Mouse (Mus musculus): ENCODE measurements at regions not wholly inside any gene's neighbourhood (a gene's known extent, or its start where the extent isn't known, plus 50 kb on each side); places are given as distances from the start of the nearest gene placed in this dataset.

DNA sequence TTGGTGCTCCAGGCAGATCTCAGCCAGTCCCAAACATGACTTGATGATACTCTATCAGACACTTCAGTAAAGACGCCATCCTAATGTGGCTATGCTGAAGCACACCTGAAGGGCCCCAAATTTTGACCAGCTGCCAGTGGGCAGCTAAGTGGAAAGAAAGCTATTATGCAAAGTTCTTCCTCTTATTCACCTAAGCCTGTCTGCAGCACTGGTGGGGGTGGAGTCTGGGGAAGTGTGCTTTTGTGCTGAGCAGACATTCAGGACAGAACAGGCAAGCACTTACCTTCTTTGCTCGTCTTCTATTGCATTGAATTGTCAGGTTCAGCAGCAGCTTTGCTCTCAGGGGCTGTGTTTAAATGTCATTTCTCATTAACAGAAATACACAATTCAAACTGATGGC is 200.7 kb downstream of the Pla2g4a start:
- no peak overlapping the region for H3K9ac ChIP-seq
- WGBS: 64% methylated on average over 2 of the region's 2 CpGs

DNA sequence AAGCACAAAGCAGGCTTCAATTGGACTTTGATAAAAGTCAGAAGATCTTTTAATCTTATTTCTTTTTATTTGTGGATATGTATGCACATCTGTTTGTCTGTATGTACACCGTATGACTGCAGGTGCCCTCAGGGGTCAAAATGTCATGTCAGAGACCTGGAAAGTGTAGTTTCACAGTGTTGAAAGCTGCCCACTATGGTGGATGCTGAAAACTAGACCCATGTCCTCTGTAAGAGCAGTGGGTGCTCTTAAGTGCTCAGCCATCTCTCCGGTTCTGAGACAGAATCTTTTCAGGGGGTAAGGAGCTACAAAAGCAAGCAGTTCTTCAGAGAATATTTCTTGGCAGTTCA is 202.3 kb downstream of the Pla2g4a start:
- H3K4me2 ChIP-seq (replicated peaks): no peak overlapping the region
- 81% methylated on average over 2 of the region's 2 CpGs for WGBS
- no peak overlapping the region for H3K9ac ChIP-seq
- H3K4me1 ChIP-seq: no peaks in the 10 kb centered on the region
- no peaks in the 10 kb centered on the region for H3K36me3 ChIP-seq
- H3K27me3 ChIP-seq (replicated peaks): no peaks in the 10 kb centered on the region
- H3K9me3 ChIP-seq: no peaks in the 10 kb centered on the region
- H3K4me3 ChIP-seq: no peak overlapping the region
- H3K27ac ChIP-seq: no peak overlapping the region
- ATAC-seq (ENCODE audit: low FRiP score, low read depth): 0 out of 2 replicates have a peak, but pooled peaks have one; percentile 29

More for the DNA sequence above, 200.7 kb downstream of the Pla2g4a start:
- Histone ChIP-seq H3K4me3 (no peak overlapping the region), H3K27me3 (replicated peaks) (no peaks in the 10 kb centered on the region), H3K36me3 (no peaks in the 10 kb centered on the region), H3K27ac (no peak overlapping the region), H3K9me3 (no peaks in the 10 kb centered on the region), H3K4me1 (no peaks in the 10 kb centered on the region), H3K4me2 (replicated peaks) (no peak overlapping the region)
- ATAC-seq (ENCODE audit: low FRiP score, low read depth): no peak

DNA sequence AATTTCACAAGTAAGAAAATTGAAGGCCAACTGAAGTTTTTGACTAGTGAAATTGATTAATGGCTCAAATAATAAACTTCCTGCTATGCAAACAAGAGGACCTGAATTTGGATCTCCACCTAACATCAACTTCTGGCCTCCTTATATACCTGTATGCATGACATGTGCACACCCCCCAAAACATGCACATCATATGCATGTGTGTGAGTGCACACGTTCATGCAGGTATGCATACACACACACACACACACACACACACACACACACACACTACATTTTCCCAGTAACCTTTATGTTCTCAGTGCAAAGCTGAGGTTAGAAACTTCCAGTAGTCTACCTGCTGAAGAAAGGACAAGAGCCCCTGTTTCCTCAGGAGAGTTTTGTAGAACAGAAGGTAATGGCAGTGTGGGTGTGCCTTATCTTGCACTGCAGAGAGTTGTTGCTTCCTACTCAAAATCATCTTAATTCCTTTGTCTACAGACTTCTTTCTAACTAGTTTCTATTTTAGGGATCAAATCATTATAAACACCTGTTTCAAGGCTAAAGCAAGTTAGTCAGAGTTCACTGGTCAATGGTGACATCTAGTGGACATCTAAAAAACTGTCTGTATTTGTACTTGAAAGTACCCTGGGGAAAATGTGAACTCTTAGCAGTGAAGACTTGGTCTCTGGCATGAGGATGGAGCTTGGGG is 202.9 kb downstream of the Pla2g4a start:
- Histone ChIP-seq H3K27me3 (replicated peaks) (no peaks in the 10 kb centered on the region), H3K4me2 (replicated peaks) (no peak overlapping the region), H3K27ac (no peak overlapping the region), H3K4me1 (no peaks in the 10 kb centered on the region), H3K9ac (no peak overlapping the region), H3K4me3 (no peak overlapping the region), H3K9me3 (no peaks in the 10 kb centered on the region), H3K36me3 (no peaks in the 10 kb centered on the region)
- ATAC-seq (ENCODE audit: low FRiP score, low read depth): 0 out of 2 replicates have a peak, but pooled peaks have one; percentile 70
- WGBS: 81% methylated on average over 1 of the region's 1 CpGs

DNA sequence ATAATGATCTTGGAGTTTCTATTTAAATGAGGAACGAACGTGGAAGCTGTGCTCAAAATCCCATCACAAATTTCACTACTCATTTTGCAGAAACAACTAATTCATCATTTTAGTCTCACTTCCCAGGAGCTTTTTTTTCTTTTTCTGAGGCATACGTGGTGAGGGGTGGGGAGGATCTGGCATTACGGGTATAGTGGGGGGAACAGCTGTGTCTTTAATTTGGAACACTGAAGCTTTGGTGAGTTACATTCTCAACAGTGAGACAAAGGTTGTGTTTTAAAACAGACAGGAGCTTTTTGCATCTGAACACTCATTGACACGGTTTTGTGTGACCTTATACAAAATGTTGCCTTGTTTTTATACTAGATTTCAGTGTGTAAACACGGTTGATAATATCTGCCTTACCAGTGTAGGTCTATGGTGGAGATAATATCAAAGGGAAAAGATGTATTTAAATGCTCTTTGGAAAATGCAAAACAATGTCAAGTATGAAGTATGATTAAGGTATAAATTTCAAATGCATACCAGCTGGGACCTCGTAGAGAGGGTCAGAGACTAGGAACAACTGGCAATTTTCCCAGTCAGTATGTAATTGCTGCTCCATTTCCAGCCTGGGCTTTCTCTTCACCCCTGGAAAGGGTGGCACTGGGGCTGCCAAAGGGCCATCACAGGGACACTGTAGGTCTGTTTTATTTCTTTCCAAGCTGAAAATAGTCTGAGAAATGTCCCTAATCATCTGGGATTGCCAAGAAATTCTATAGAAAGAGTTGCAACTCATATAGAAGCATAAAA is 207.6 kb downstream of the Pla2g4a start:
- 76% methylated on average over 7 of the region's 7 CpGs for WGBS
- no peak overlapping the region for H3K4me3 ChIP-seq
- no peak for ATAC-seq (ENCODE audit: low FRiP score, low read depth)
- no peak overlapping the region for H3K4me2 ChIP-seq (replicated peaks)
- H3K27ac ChIP-seq: no peak overlapping the region
- no peaks in the 10 kb centered on the region for H3K27me3 ChIP-seq (replicated peaks)
- no peaks in the 10 kb centered on the region for H3K4me1 ChIP-seq
- no peaks in the 10 kb centered on the region for H3K36me3 ChIP-seq
- no peaks in the 10 kb centered on the region for H3K9me3 ChIP-seq
- H3K9ac ChIP-seq: no peak overlapping the region

DNA sequence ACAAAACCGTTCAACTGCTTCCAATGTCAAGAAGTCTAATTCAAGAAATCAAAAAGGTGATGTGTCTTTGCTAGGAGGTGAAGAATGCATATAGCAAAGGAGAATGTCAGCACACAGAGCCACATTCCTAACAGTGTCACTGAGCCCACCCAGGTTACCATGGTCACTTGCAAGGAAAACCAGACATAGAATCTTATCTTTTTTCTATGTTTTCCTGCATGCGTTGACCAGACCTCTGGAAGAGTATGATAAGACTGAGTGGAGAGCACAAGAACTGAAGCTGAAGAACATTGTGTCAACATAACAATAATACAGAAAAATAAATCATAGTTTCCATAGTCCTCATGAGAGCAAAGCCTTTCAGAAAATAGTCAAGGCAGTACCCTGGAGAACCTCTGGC is 211.7 kb downstream of the Pla2g4a start:
- Histone ChIP-seq H3K9me3 (no peaks in the 10 kb centered on the region), H3K27me3 (replicated peaks) (no peaks in the 10 kb centered on the region), H3K36me3 (no peaks in the 10 kb centered on the region), H3K4me3 (no peak overlapping the region), H3K9ac (no peak overlapping the region), H3K4me2 (replicated peaks) (no peak overlapping the region), H3K4me1 (no peaks in the 10 kb centered on the region), H3K27ac (no peak overlapping the region)
- 86% methylated on average over 2 of the region's 2 CpGs for WGBS
- ATAC-seq (ENCODE audit: low FRiP score, low read depth): no peak

DNA sequence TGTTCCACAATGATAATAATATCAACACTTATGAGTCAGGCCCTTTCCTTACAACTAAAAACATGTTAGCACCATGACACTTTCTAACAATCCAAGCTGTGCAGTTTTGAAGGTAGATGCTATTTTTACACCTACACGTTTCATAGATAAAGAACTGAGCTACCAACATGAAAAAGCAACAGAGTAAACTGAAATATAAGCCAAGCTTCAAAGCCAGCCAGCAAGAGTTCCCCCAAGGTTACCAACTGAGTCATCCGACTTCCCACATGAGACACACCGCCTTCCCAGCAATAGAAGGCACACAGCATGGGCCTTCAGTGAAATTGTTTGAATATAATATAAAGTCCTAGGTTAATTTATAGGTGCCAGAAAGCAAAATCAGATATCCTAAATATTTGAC is 222.1 kb downstream of the Pla2g4a start:
- H3K4me3 ChIP-seq: no peak overlapping the region
- no peaks in the 10 kb centered on the region for H3K9me3 ChIP-seq
- 87% methylated on average over 3 of the region's 3 CpGs for WGBS
- no peak overlapping the region for H3K27ac ChIP-seq
- no peaks in the 10 kb centered on the region for H3K36me3 ChIP-seq
- no peak overlapping the region for H3K4me2 ChIP-seq (replicated peaks)
- no peak for ATAC-seq (ENCODE audit: low FRiP score, low read depth)
- no peaks in the 10 kb centered on the region for H3K27me3 ChIP-seq (replicated peaks)
- no peaks in the 10 kb centered on the region for H3K4me1 ChIP-seq
- H3K9ac ChIP-seq: no peak overlapping the region

DNA sequence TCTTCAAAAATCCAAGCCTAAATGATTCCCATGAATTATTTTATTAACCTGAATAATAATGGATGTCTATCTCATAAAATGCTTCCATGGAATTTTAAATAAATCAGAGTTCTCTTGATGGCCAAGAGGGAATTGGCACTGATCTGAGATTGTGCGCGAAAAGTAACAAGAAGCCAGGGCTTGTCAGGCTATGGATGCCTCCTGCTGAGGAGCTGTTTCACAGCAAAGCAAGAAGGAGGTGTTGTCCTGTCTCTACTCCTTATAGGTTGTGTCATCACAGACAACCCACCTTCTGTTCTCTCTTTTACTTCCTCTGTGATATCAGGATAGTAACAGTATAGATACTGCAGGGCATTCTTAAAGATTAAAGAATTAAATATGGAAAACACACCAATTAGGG is 226.8 kb downstream of the Pla2g4a start:
- WGBS: 88% methylated on average over 2 of the region's 2 CpGs
- no peaks in the 10 kb centered on the region for H3K36me3 ChIP-seq
- H3K4me3 ChIP-seq: no peak overlapping the region
- no peak overlapping the region for H3K4me2 ChIP-seq (replicated peaks)
- no peaks in the 10 kb centered on the region for H3K4me1 ChIP-seq
- H3K9me3 ChIP-seq: no peaks in the 10 kb centered on the region
- no peaks in the 10 kb centered on the region for H3K27me3 ChIP-seq (replicated peaks)
- ATAC-seq (ENCODE audit: low FRiP score, low read depth): no peak
- no peak overlapping the region for H3K9ac ChIP-seq
- no peak overlapping the region for H3K27ac ChIP-seq

DNA sequence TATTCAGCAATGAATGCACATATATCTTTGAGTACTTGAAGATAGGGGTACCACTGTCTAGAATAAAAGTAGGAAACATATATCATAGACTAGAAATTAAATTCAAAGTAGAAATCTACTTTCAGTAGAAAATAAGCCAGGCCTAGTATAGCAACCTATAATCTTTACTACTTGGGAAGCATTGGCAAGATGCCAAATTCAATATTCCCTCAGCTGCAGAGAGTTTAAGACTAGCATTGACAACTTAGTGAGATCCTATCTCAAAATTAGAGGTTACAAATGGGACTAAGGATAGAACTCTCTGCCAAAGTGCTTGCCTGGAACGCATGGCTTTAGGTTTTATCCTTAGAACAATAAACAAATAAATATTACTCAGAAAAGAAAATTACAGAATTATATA is 245.9 kb downstream of the Pla2g4a start:
- Histone ChIP-seq H3K27me3 (replicated peaks) (no peaks in the 10 kb centered on the region), H3K4me2 (replicated peaks) (no peak overlapping the region), H3K9ac (no peak overlapping the region), H3K36me3 (no peaks in the 10 kb centered on the region), H3K4me1 (no peaks in the 10 kb centered on the region), H3K27ac (no peak overlapping the region), H3K9me3 (no peaks in the 10 kb centered on the region), H3K4me3 (no peak overlapping the region)
- 96% methylated on average over 1 of the region's 1 CpGs for WGBS
- no peak for ATAC-seq (ENCODE audit: low FRiP score, low read depth)

DNA sequence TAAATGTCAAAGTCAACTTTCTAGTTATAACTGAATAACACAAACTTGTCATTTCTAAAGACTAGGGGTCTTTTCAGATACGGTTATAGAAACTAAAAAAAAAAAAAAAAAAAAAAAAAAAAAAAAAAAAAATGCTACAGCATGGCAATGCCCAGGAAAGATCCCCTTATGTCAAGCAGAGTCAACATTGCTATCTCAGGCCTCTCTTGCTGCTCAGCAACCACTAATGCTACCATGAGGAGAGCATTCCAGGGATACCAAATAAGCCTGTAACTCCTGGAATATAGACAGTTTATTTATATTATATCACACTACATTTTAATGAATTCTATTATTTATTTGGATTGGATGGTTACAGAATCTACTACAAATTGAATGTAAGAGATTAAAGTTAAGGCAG is 248.8 kb downstream of the Pla2g4a start:
- no peak overlapping the region for H3K4me2 ChIP-seq (replicated peaks)
- no peak for ATAC-seq (ENCODE audit: low FRiP score, low read depth)
- H3K4me1 ChIP-seq: no peaks in the 10 kb centered on the region
- no peaks in the 10 kb centered on the region for H3K36me3 ChIP-seq
- H3K27ac ChIP-seq: no peak overlapping the region
- H3K9me3 ChIP-seq: no peaks in the 10 kb centered on the region
- H3K9ac ChIP-seq: no peak overlapping the region
- 88% methylated on average over 1 of the region's 1 CpGs for WGBS
- no peak overlapping the region for H3K4me3 ChIP-seq
- no peaks in the 10 kb centered on the region for H3K27me3 ChIP-seq (replicated peaks)

DNA sequence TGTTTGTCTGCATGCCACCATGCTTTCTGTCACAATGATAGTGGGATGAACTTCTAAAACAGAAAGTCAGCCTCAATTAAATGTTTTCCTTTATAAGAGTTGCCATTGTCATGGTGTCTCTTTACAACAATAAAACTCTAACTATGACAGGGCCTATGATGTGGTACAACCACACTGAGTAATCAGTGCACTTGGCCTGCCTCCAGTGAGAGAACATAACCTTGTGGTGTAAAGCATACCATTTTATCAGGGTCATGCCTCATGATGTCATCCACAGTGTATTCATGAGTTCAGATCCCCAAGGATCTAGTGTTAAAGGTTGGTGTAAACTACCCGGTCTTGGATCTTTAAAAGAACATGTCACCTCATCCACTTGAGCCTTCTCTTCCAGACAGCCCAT is 255.9 kb downstream of the Pla2g4a start:
- Histone ChIP-seq H3K27ac (no peak overlapping the region), H3K9ac (no peak overlapping the region), H3K4me1 (no peaks in the 10 kb centered on the region), H3K4me2 (replicated peaks) (no peak overlapping the region), H3K36me3 (no peaks in the 10 kb centered on the region), H3K4me3 (no peak overlapping the region), H3K9me3 (no peaks in the 10 kb centered on the region), H3K27me3 (replicated peaks) (no peaks in the 10 kb centered on the region)
- no peak for ATAC-seq (ENCODE audit: low FRiP score, low read depth)
- WGBS: 90% methylated on average over 1 of the region's 1 CpGs

DNA sequence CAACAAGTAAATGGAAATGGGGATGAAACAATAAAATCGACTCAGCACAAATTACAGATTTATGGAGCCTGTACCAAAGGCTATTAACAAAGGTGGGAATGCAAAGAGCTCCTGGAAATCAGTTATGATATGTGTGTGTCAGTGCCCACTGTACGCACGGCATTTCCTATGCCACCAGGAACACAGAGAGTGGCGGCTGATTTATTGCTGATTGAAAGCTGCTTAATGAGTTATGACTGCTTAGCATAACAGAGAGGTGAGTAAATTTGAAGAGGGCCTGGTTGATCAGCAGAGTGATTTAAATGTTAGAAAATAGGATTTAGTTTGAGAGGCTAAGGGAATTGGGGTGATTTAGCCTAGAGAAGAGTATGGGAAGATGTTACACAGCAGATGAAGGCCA is 261.7 kb downstream of the Pla2g4a start:
- no peaks in the 10 kb centered on the region for H3K36me3 ChIP-seq
- H3K27me3 ChIP-seq (replicated peaks): no peaks in the 10 kb centered on the region
- ATAC-seq (ENCODE audit: low FRiP score, low read depth): 0 out of 2 replicates have a peak, but pooled peaks have one; percentile 13
- no peak overlapping the region for H3K4me2 ChIP-seq (replicated peaks)
- no peak overlapping the region for H3K27ac ChIP-seq
- no peak overlapping the region for H3K4me3 ChIP-seq
- WGBS: 77% methylated on average over 4 of the region's 4 CpGs
- no peak overlapping the region for H3K9ac ChIP-seq
- H3K9me3 ChIP-seq: no peaks in the 10 kb centered on the region
- no peaks in the 10 kb centered on the region for H3K4me1 ChIP-seq

DNA sequence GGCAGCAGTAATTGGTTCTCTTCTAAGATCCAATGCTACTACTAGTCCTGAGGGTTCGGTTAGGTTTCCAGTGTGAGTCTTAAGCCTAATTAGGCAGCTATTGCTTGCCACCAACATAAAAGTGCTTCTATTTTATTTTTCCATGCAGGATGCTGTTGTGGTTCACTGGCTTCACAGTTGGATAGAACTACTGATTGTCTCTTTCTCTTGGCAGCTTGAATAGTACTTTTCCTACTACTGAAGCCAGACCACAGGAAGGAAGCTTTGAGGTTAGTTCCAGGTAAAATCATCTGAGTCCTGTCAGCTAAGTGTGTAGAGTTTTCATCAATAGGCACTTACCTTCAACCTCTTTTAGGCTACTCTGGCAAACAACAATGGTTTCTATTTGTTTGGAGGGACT is 286.9 kb downstream of the Pla2g4a start:
- Histone ChIP-seq H3K9me3 (no peaks in the 10 kb centered on the region), H3K27ac (no peak overlapping the region), H3K4me2 (replicated peaks) (no peak overlapping the region), H3K27me3 (replicated peaks) (no peaks in the 10 kb centered on the region), H3K4me3 (no peak overlapping the region), H3K36me3 (no peaks in the 10 kb centered on the region), H3K4me1 (no peaks in the 10 kb centered on the region), H3K9ac (no peak overlapping the region)
- 72% methylated on average over 1 of the region's 1 CpGs for WGBS
- ATAC-seq (ENCODE audit: low FRiP score, low read depth): no peak

DNA sequence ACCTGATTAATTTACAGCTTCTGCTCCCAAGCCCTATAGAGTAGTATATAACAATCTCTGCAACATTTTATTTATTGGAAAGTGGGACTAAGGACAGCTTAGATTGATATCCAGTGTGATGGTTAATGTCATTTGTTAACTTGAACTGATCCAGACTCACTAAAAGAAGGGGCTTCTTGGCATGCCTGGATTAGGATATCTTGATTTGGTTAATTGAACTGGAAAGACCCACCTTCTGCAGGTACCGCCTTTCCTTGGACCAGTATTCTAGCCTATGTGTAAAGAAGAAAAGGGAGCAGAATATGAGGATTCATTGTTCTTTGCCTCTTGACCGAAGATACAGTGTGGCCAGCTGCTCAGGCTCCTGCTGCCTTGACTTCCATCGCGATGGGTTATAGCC is 288.5 kb downstream of the Pla2g4a start:
- Histone ChIP-seq H3K4me1 (no peaks in the 10 kb centered on the region), H3K4me2 (replicated peaks) (no peak overlapping the region), H3K9ac (no peak overlapping the region), H3K4me3 (no peak overlapping the region), H3K27ac (no peak overlapping the region), H3K9me3 (no peaks in the 10 kb centered on the region), H3K27me3 (replicated peaks) (no peaks in the 10 kb centered on the region), H3K36me3 (no peaks in the 10 kb centered on the region)
- no peak for ATAC-seq (ENCODE audit: low FRiP score, low read depth)
- 88% methylated on average over 4 of the region's 4 CpGs for WGBS

Data from neural tube, embryonic 12.5 days (tissue).